9 mouse cellular contexts compared by ENCODE assay signal in genomic region chr19:24251869-24252268, GRCm38 (mm10). TPM values are rescaled to one million over a fixed set of nuclear protein-coding genes. Genes with fewer than 3 reads are reported as not detected.
DNase-seq lines count a peak whose midpoint lies in the region; ATAC-seq and TF ChIP-seq lines count a peak whose summit lies in the region.
"Had no signal": no experiment of that assay in that cellular context is flagged by ENCODE, and none has a peak within 500 bp of the region (broad histone marks: within the 10 kb centered on the region; RNA-seq: fewer than 3 reads in every experiment).

No protein-coding gene starts in this region.

- H3K27me3 ChIP-seq in kidney, adult 2 months (replicated peaks; ENCODE audit: control insufficient read depth, insufficient read depth, low read length): no peaks in the 10 kb centered on the region
- no peaks in the 10 kb centered on the region for H3K27me3 ChIP-seq in embryonic facial prominence, embryonic 10.5 days (replicated peaks; ENCODE audit: low read depth, poor library complexity, severe bottlenecking)
- H3K27me3 ChIP-seq in lung, embryonic 16.5 days (ENCODE audit: control insufficient read depth, insufficient read depth, low read depth, low read length): no peaks in the 10 kb centered on the region
- H3K27me3 ChIP-seq: limb, embryonic 12.5 days had no signal

- 32% methylated on average over 6 of the region's 6 CpGs for WGBS in kidney, adult 2 months
- WGBS in embryonic facial prominence, embryonic 10.5 days: 15% methylated on average over 6 of the region's 6 CpGs
- 6% methylated on average over 6 of the region's 6 CpGs for WGBS in lung, embryonic 16.5 days

- H3K9ac ChIP-seq in lung, embryonic 16.5 days (ENCODE audit: low read length): peak overlapping the region; percentile 18; the same call in 1 of the 2 replicates
- H3K9ac ChIP-seq: limb, embryonic 12.5 days had no signal

- DNase-seq in kidney, adult 2 months: peak; percentile 57
- DNase-seq in kidney, adult 8-10 months: no peak
- DNase-seq in embryonic facial prominence, embryonic 10.5 days (ENCODE audit: low spot score): no peak
- peak; percentile 64 to 66 for DNase-seq in heart, postnatal 10 days
- no peak for DNase-seq in layer of hippocampus, postnatal 36 days
- no peak for DNase-seq in right cerebral cortex, postnatal 4 days
- DNase-seq in gastrocnemius, postnatal 25 days: no peak

- no peaks in the 10 kb centered on the region for H3K36me3 ChIP-seq in kidney, adult 2 months (ENCODE audit: control insufficient read depth, insufficient read depth, low read length)
- H3K36me3 ChIP-seq in embryonic facial prominence, embryonic 10.5 days (replicated peaks): no peaks in the 10 kb centered on the region
- no peaks in the 10 kb centered on the region for H3K36me3 ChIP-seq in lung, embryonic 16.5 days (ENCODE audit: control insufficient read depth, insufficient read depth, low read length)
- H3K36me3 ChIP-seq: limb, embryonic 12.5 days had no signal

- H3K9me3 ChIP-seq in embryonic facial prominence, embryonic 10.5 days: no peaks in the 10 kb centered on the region
- no peaks in the 10 kb centered on the region for H3K9me3 ChIP-seq in lung, embryonic 16.5 days (ENCODE audit: control insufficient read depth, low read length)
- H3K9me3 ChIP-seq: limb, embryonic 12.5 days had no signal

- intact Hi-C loops in heart, postnatal 10 days (cut with DNase I): loop anchor here (2.0 kb wide), 1 partner anchor 27 kb away; the partner anchor contains the start of gene Tjp2

- TF ChIP-seq CTCF in kidney, adult 2 months (conservative IDR thresholded peaks at IDR 0.05; ENCODE audit: insufficient read depth, insufficient read length, low read depth, low read length): no peak

- H3K4me1 ChIP-seq in kidney, adult 2 months (ENCODE audit: control insufficient read depth, insufficient read depth, low read length): no peaks in the 10 kb centered on the region; the same call in 1 of the 2 replicates
- peaks cover 23% of the 10 kb centered on the region for H3K4me1 ChIP-seq in embryonic facial prominence, embryonic 10.5 days
- peaks cover 19% of the 10 kb centered on the region for H3K4me1 ChIP-seq in lung, embryonic 16.5 days (replicated peaks; ENCODE audit: control insufficient read depth, insufficient read depth, low read length)

- ATAC-seq in lung, embryonic 16.5 days (ENCODE audit: low read depth): peak; percentile 86

- H3K4me3 ChIP-seq in kidney, adult 2 months (ENCODE audit: insufficient read depth, low read depth, low read length): no peak overlapping the region
- peak overlapping the region; percentile 25; the same call in 1 of the 2 replicates for H3K4me3 ChIP-seq in embryonic facial prominence, embryonic 10.5 days
- H3K4me3 ChIP-seq in lung, embryonic 16.5 days (ENCODE audit: low read length): no peak overlapping the region
- H3K4me3 ChIP-seq: limb, embryonic 12.5 days had no signal

- peak overlapping the region; percentile 20; the same call in 1 of the 2 replicates for H3K4me2 ChIP-seq in lung, embryonic 16.5 days (ENCODE audit: low read depth, low read length)
- H3K4me2 ChIP-seq: limb, embryonic 12.5 days had no signal

- TF ChIP-seq POLR2A in kidney, adult 2 months (IDR thresholded peaks at IDR 0.05; ENCODE audit: low read depth, low read length): no peak

- H3K27ac ChIP-seq in kidney, adult 2 months (ENCODE audit: insufficient read depth, low read depth, low read length): no peak overlapping the region
- peak overlapping the region; percentile 30 for H3K27ac ChIP-seq in embryonic facial prominence, embryonic 10.5 days (replicated peaks)
- H3K27ac ChIP-seq in lung, embryonic 16.5 days (ENCODE audit: low read length): peak overlapping the region; percentile 75
- H3K27ac ChIP-seq: limb, embryonic 12.5 days had no signal

RNA-seq across cellular contexts. Expression of gene Tjp2, which starts 27.0 kb away (rescaled TPM):
- polyA plus RNA-seq in kidney, adult 2 months (2012; rRNA removed): 13.0 and 13.4 TPM in 2 replicates
- 35.1 TPM in 2 replicates for polyA plus RNA-seq in embryonic facial prominence, embryonic 10.5 days (2016; fragmentation: Nextera tagmentation; extraction: Ambion mirVana)
- total RNA-seq in heart, postnatal 10 days (2021): 10 to 100 TPM; 28.3 to 33.3 TPM
- 34.6 and 36.6 TPM in 2 replicates for polyA plus RNA-seq in lung, embryonic 16.5 days (2015; fragmentation: Nextera tagmentation; extraction: Ambion mirVana)
- 10 to 100 TPM; 18.7 to 19.6 TPM for total RNA-seq in layer of hippocampus, postnatal 36 days (2021)
- 1 to 10 TPM; 4.4 to 4.8 TPM for total RNA-seq in gastrocnemius, postnatal 25 days (2021)

RNA-seq across cellular contexts. Expression of gene Fxn, which starts 28.5 kb away (rescaled TPM):
- 25.7 and 29.2 TPM in 2 replicates for polyA plus RNA-seq in kidney, adult 2 months (2012; rRNA removed)
- 62.6 and 65.0 TPM in 2 replicates for polyA plus RNA-seq in embryonic facial prominence, embryonic 10.5 days (2016; fragmentation: Nextera tagmentation; extraction: Ambion mirVana)
- total RNA-seq in heart, postnatal 10 days (2021): 10 to 100 TPM; 30.9 to 31.3 TPM
- polyA plus RNA-seq in lung, embryonic 16.5 days (2015; fragmentation: Nextera tagmentation; extraction: Ambion mirVana): 45.9 and 47.5 TPM in 2 replicates
- total RNA-seq in layer of hippocampus, postnatal 36 days (2021): 1 to 10 TPM; 7.9 to 8.1 TPM
- 10 to 100 TPM; 19.6 to 20.2 TPM for total RNA-seq in gastrocnemius, postnatal 25 days (2021)

Comparison
In these comparisons a context has a peak if more than half of its experiments do, and no peak if none do; other contexts are left out.
1. DNase-seq: peak in kidney, adult 2 months (single experiment) and heart, postnatal 10 days (2 of 2); none in kidney, adult 8-10 months (0 of 2), embryonic facial prominence, embryonic 10.5 days (single experiment), layer of hippocampus, postnatal 36 days (0 of 2), right cerebral cortex, postnatal 4 days (single experiment) and gastrocnemius, postnatal 25 days (single experiment).